Mouse (Mus musculus): Measurements from ENCODE around the gene Prrx1.

Prrx1 gene

GRCm38 (mm10) chr1:163311861-163312811 lies 1.4 kb downstream of the Prrx1 start:
- DNase-seq (ENCODE audit: low read depth, low spot score) = peak; percentile 64

DNA sequence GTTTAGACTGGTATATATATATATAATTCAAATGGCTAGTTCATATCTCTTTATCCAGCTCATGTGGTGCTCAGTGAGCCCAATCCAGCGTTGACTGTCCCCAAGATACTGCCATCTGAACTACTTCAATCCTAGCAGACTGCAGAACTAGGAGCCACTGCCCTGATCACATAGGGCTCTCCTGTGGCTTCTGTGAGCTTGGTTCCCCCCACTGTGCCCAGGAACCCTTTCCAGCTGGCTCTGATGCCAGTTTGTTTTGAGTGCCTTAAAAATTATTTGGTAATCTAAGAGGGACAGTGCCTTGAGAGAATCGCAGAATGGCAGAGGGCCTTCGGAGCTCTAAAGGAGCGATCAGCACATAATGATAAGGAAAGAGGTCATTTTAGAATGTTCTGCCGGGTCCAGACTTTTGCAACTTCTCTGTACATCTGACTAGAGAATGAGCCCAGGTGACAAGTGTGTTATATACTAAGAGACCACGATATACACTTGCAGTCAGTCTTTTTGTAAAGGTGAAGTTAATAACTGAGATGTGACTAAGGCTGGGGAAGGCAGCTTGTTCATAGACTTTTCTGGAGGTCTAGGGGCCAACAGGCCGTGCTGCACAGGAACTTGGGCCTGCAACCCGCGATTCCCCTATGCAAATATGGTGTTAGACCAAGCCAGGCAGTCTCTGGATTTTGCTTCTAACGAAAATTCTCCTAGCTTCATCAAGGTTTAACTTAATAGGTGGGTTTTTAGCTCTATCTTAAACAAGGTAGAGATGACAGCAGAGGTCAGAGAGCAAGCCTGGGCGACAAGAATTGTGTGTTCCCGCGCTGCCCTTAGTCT lies 2.3 kb downstream of the Prrx1 start:
- DNase-seq (ENCODE audit: low read depth, low spot score) = no peak

- DNase-seq (ENCODE audit: low read depth, low spot score) = no peak
Measured at GRCm38 (mm10) chr1:163310023-163310754, 3.3 kb downstream of the Prrx1 start.

GRCm38 (mm10) chr1:163309466-163309865 lies 4.0 kb downstream of the Prrx1 start:
- no peak for DNase-seq (ENCODE audit: low read depth, low spot score)

DNA sequence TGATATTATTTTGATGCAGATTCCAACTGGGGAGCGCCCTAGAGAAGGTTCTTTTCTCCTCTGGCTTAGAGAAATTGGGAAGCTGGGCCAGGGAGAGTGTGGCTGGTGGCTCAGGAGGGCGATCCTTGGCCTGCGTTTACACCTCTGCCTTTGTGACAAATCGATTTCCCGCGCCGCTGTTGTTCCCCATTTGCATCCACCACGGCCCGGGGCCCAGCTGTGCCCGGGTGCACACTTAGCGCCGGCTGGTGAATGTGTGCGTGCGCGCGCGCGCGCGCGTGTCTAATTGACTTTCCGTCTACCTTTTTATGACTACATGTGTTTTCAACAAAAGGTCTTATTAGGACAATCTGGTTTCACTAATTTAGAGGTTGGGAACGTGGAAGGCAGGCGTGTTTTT lies 4.9 kb downstream of the Prrx1 start:
- peak; percentile 43 for DNase-seq (ENCODE audit: low read depth, low spot score)

- DNase-seq (ENCODE audit: low read depth, low spot score) = no peak
Measured at GRCm38 (mm10) chr1:163307706-163308105, 5.8 kb downstream of the Prrx1 start.

DNA sequence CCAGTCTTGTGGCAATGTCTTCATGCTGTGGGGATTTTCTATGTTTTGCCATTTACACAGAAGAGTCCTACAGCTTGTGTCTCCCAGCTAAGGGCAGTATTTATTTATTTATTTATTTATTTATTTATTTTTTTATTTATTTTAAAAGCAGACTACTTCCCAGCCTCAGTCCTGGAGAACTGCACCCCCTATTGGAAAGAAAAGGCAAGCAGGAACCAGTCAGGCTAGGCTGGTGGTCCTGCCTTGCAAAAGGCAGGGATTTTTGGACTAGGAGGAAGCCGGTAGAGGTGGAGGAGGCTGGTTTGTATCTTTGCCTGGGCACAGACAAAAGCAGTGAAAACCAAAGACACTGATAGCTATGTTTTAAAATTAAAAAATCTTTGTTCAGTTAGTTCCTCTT lies 7.6 kb downstream of the Prrx1 start:
- no peak for DNase-seq (ENCODE audit: low read depth, low spot score)

GRCm38 (mm10) chr1:163304837-163305236 lies 8.7 kb downstream of the Prrx1 start:
- no peak for DNase-seq (ENCODE audit: low read depth, low spot score)

GRCm38 (mm10) chr1:163302292-163302691 lies 11.2 kb downstream of the Prrx1 start:
- DNase-seq (ENCODE audit: low read depth, low spot score) = no peak

DNA sequence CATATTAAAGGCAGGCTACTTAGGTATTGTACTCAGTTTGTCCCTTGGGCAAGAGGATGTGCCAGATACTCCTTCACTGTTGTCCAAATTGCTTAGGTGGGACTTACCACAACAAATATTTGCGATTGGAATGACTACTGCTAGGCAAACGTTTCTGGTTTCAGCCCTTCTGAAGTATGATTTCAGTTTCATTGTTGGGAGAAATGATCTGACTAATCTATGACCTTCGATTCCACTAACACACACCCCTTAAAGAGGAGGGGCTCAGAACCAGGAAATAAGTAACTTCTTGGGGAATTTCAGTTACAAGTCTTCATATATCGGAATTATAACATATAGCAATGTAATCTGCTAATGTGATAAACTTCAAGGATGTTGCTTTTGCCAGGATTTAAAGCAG lies 20.4 kb downstream of the Prrx1 start:
- no peak for DNase-seq (ENCODE audit: low read depth, low spot score)

DNA sequence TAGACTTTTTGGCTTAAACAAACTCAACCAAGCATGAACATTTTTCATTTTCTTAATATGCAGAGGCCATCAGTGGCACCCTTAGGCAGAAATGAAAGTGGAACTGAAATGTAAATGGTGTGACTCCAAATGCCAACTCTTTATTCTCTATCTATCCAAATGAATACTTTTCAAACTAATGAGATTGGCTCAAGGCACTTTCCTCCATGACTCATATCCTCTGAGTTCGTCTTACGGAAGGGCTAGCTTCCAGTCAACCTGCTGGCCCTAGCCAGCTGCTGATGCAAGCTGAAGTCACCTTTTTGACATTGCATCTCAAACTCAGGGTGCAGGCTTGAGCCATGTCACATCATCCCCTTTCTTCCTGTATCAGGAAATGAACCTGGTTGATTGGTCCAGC lies 21.6 kb downstream of the Prrx1 start:
- DNase-seq (ENCODE audit: low read depth, low spot score) = no peak

DNA sequence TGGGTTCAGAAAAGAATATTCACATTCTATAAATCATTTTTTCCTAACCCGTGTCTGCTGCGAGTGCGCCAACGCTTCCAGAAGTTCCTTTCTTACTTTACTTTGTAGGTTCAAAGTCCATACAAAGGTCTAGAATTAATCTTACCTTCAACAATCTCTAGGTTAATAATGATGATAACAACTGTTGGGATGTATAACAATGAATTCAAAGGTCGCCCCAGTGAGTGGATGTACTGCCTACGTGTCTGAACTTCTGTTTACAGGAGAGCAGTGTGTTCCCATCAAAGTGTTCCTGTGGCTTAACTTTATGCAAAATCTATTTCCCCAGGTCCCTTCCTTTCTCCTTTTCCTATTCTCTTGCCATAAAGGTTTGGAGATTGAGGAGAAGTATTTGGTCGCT lies 24.4 kb downstream of the Prrx1 start:
- DNase-seq (ENCODE audit: low read depth, low spot score) = no peak

GRCm38 (mm10) chr1:163285539-163285938 lies 28.0 kb downstream of the Prrx1 start:
- DNase-seq (ENCODE audit: low read depth, low spot score) = no peak

DNA sequence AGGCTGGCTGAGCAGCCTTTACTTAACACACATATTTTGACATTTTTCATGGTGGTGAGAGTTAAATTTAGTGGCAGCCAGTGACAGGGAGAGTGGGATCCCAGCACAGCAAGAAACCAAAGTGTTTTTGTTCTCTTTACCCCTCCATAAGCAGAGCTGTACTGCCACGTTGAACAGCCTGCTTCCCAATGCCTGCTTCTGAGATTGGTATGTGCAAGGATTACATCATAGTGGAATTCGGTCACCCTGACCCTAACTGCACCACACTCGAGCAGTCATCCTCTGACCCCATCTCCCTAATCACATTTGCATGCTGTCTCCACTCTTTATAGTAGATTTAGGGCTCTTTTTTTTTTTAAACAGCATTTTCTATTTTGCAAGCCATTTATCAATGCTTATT lies 28.4 kb downstream of the Prrx1 start:
- no peak for DNase-seq (ENCODE audit: low read depth, low spot score)

DNA sequence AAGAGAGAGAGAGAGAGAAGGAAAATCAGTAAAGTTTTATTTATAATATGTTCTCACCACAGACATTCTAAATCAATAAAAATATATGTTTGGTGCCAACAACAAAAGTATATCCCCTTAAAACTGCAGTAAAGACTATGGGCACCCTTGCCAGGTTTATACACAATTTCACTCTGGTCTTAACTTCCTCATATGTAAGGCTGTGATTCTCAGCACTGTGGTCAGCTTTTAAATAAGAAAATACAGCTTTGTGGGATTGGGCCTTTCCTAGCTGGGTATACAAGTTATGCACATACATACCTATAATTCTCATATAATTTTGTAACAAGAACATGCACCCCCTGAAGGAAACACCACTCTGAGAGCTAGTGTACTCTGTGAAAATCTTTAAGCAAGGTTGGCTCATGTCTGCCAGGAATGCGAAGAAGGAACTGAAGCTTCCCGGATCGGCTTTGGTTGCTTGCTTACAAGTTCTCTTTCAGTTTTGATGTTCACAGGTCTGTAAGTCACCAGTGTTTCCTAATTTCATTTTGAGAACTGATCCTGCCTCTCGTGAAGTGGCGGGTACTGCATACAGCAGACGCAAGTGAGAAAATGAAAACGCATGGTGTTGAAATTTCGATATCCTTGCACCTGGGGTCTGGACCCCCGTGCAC lies 29.4 kb downstream of the Prrx1 start:
- no peak for DNase-seq (ENCODE audit: low read depth, low spot score)

DNA sequence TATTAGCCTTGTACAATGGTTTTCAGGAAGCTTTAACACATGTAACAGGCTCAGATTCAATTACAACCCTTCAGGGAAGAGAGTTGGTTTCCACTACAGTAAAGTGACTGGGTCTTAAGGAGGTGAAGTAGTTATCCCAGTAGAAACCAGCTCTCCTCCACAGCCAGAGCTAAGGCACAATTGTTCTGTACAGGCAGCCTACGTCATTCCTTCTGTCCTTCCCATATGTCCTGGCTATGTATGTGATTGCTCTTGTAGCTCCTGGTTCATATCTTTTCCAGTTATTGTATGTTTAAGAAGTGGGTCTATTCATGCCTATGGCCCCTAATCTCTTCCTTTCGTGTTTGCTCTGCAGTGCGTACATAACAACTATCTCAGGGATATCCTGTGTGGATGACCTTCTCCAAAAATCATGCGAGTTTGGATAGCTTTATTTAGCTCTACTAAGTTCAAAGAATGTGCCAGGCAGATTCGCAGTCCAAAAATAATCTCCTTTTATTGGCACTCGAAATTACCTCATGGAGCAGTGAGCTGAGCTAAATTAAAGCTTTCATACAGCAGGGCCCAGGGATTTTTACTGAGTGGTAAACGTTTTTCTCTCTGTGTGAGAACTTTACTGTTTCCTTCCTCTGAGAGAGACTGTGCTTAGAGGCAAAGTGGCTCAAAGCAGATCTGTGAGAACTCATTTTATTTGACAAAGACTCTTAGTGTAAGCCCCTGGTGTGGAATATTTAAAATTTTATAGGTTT lies 31.9 kb downstream of the Prrx1 start:
- no peak for DNase-seq (ENCODE audit: low read depth, low spot score)

DNA sequence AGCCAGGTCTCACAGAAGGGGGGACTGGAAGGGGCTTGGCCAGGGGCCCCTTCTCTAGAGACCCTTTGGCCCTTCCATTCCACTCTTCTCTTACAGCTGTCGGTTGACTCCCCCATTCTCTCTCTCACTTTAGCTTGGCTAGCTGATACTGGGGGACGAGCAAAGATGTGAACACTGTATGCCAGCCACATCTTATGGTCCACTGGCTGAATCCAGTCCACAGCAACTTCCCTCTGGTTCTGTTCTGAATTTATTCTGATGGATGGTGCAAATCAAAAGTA lies 32.7 kb downstream of the Prrx1 start:
- no peak for DNase-seq (ENCODE audit: low read depth, low spot score)

GRCm38 (mm10) chr1:163280097-163280841 lies 33.2 kb downstream of the Prrx1 start:
- DNase-seq (ENCODE audit: low read depth, low spot score) = no peak

DNA sequence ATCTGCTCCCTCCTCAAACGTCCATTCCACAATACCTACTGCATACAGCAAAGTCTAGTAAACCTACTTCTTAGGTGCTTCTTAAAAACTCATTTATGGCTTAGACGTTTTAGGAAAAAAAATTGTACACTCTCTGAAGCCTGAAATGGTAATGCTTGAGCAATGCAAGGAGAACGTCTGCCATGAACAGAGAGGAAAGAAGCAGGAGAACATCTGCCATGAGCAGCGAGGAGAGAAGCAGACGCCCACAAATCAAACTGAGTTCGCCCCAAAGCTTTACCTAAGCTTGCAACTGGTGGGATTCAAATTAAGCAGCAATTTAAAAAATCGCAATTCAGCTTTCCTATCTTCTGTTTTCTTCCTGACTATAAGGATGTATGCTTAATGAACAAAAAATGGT lies 36.4 kb downstream of the Prrx1 start:
- no peak for DNase-seq (ENCODE audit: low read depth, low spot score)

GRCm38 (mm10) chr1:163274919-163275318 lies 38.6 kb downstream of the Prrx1 start:
- no peak for DNase-seq (ENCODE audit: low read depth, low spot score)

All from ZHBTc4 (cell line).